Mouse (Mus musculus): ENCODE results near the gene Impg2. TPM values are rescaled to one million over a fixed set of nuclear protein-coding genes. Genes with fewer than 3 reads are reported as not detected.

Impg2 gene
- polyA plus RNA-seq, 1 experiment from 2014 or later = 0.14 TPM

DNA sequence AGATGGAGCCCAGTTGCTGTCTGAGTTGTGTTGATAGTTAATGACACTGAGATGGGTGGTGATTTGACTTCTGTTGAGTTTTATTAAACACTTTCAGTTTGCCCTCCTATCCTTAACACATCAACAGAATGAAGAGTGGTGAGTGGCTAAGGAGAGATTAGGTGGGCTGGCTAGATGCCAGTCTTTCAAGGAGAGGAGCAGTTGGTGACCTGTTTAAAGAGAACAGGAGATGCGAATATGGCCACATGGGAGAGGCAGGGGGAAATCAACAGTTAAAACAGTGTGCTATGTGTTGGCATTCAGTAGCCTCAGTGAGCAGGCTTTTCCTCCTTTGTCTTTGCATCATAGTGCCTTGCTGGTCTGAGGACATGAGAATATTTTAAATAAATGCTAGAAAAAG lies 69.8 kb downstream of the Impg2 start:
- ATAC-seq (ENCODE audit: insufficient read depth) = no peak
- Histone ChIP-seq H3K4me1 (replicated peaks) (no peaks in the 10 kb centered on the region), H3K9ac (no peak overlapping the region), H3K36me3 (replicated peaks) (no peaks in the 10 kb centered on the region), H3K27ac (replicated peaks) (no peak overlapping the region), H3K9me3 (replicated peaks) (no peaks in the 10 kb centered on the region), H3K4me3 (replicated peaks) (no peak overlapping the region), H3K27me3 (no peaks in the 10 kb centered on the region), H3K4me2 (no peak overlapping the region)
- 59% methylated on average over 1 of the region's 1 CpGs for WGBS (ENCODE audit: insufficient replicate concordance)

DNA sequence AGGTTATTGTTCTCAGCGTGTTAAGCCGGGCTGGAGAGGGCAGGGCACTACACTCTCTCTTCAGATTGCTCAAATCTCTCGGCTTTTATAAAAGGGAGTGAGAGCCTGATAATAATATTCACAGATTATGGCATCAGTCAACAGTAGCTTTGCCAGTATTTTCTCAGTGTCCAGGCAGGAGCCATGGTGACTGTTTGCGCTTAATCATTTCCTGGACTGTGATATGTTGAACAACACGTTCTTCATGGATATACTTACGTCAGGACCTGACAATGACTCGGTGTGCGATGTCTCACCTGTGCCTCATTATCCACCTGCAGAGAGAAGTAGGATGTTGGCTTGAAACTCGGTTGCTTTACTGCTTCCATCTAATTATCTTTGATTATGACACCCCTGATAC lies 74.9 kb downstream of the Impg2 start:
- H3K4me1 ChIP-seq (replicated peaks) = no peaks in the 10 kb centered on the region
- no peaks in the 10 kb centered on the region for H3K36me3 ChIP-seq (replicated peaks)
- H3K9me3 ChIP-seq (replicated peaks) = no peaks in the 10 kb centered on the region
- H3K27me3 ChIP-seq = no peaks in the 10 kb centered on the region
- no peak overlapping the region for H3K9ac ChIP-seq
- H3K27ac ChIP-seq (replicated peaks) = no peak overlapping the region
- no peak overlapping the region for H3K4me2 ChIP-seq
- H3K4me3 ChIP-seq (replicated peaks) = no peak overlapping the region
- 60% methylated on average over 9 of the region's 9 CpGs for WGBS (ENCODE audit: insufficient replicate concordance)
- no peak for ATAC-seq (ENCODE audit: insufficient read depth)

DNA sequence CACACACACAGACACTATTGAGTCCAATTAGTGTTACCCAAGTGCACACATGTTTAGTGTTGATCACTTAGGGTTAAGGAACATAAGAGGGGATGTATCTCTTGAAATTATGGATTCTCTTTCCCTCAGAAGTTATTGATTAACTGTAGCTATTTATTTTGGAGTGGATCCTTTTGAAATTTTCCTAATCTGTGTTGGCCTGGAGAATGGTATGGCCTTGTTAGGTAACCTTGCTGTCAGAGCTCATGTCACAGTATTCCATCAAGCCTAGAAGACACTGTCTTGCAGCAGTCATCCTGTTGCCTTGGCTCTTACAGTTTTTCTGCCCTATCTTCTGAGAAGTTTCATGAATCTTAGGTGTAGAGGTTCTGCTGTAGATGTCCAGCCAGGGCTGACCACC lies 75.6 kb downstream of the Impg2 start:
- Histone ChIP-seq H3K27me3 (no peaks in the 10 kb centered on the region), H3K4me3 (replicated peaks) (no peak overlapping the region), H3K9ac (no peak overlapping the region), H3K27ac (replicated peaks) (no peak overlapping the region), H3K36me3 (replicated peaks) (no peaks in the 10 kb centered on the region), H3K4me1 (replicated peaks) (no peaks in the 10 kb centered on the region), H3K4me2 (no peak overlapping the region), H3K9me3 (replicated peaks) (no peaks in the 10 kb centered on the region)
- no peak for ATAC-seq (ENCODE audit: insufficient read depth)

DNA sequence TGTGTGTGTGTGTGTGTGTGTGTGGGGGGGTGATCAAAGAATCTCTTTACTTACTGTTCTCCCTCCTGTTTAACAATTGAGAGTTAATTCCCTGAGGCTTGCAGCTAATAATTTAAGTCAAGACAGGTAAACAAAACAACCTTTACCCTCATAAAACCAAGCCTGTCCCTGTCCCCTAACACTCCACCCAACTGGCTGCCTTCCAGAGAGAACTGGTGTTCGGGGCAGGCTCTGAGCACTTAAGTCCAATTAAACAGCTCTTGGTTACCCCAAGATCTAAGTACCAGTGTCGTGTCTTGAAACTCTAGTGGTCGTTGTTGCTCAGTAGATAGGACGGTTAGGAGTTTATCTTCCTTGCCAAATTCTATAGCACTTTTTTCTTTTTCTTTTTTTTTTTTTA lies 77.2 kb downstream of the Impg2 start:
- WGBS (ENCODE audit: insufficient replicate concordance) = 47% methylated on average over 4 of the region's 4 CpGs
- H3K27me3 ChIP-seq = no peaks in the 10 kb centered on the region
- no peak overlapping the region for H3K27ac ChIP-seq (replicated peaks)
- H3K4me2 ChIP-seq = no peak overlapping the region
- ATAC-seq (ENCODE audit: insufficient read depth) = no peak
- no peaks in the 10 kb centered on the region for H3K4me1 ChIP-seq (replicated peaks)
- no peaks in the 10 kb centered on the region for H3K9me3 ChIP-seq (replicated peaks)
- no peak overlapping the region for H3K4me3 ChIP-seq (replicated peaks)
- no peak overlapping the region for H3K9ac ChIP-seq
- no peaks in the 10 kb centered on the region for H3K36me3 ChIP-seq (replicated peaks)

DNA sequence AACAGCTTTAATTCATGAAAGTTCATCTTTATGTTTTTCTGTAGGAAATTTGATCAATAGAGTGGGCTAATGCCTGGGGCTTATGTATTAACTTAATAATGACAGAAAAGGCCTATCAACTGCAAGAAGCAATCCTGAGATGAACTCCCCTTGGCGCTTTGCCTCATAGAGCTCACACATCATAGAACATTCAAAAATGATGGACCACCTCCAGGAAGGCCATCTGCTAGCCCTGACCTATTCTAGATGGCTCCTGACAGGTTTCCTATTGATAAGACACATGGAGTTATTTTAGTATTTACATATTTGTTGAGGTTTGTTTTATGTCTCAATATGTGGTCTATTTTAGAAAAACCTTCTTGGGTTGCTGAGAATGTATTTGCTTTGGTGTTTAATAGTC lies 79.2 kb downstream of the Impg2 start:
- no peaks in the 10 kb centered on the region for H3K9me3 ChIP-seq (replicated peaks)
- H3K4me3 ChIP-seq (replicated peaks) = no peak overlapping the region
- 59% methylated on average over 1 of the region's 1 CpGs for WGBS (ENCODE audit: insufficient replicate concordance)
- ATAC-seq (ENCODE audit: insufficient read depth) = no peak
- no peaks in the 10 kb centered on the region for H3K27me3 ChIP-seq
- no peak overlapping the region for H3K9ac ChIP-seq
- H3K36me3 ChIP-seq (replicated peaks) = no peaks in the 10 kb centered on the region
- no peak overlapping the region for H3K27ac ChIP-seq (replicated peaks)
- no peak overlapping the region for H3K4me2 ChIP-seq
- H3K4me1 ChIP-seq (replicated peaks) = no peaks in the 10 kb centered on the region

DNA sequence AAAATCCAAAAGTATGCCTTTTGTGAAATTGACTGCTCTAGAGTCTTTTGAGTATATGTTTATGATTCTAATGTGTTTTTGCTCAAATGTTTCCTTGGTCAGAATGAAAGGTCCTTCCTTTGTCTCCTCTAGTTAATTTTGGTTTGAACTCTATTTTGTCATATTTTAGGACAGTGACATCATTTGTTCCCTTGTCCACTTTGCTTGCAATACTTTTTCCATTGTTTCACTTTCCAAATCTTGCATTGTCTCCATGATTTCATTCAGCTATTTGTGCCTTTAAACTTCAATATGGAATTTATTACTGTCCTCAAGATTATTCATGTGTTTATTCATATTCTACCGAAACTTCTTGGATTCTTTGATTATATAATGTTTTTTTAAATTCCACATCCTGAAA lies 79.8 kb downstream of the Impg2 start:
- no peaks in the 10 kb centered on the region for H3K27me3 ChIP-seq
- H3K9ac ChIP-seq = no peak overlapping the region
- WGBS (ENCODE audit: insufficient replicate concordance) = 53% methylated on average over 1 of the region's 1 CpGs
- H3K4me3 ChIP-seq (replicated peaks) = no peak overlapping the region
- H3K27ac ChIP-seq (replicated peaks) = no peak overlapping the region
- H3K4me1 ChIP-seq (replicated peaks) = no peaks in the 10 kb centered on the region
- H3K4me2 ChIP-seq = no peak overlapping the region
- no peaks in the 10 kb centered on the region for H3K36me3 ChIP-seq (replicated peaks)
- no peaks in the 10 kb centered on the region for H3K9me3 ChIP-seq (replicated peaks)
- ATAC-seq (ENCODE audit: insufficient read depth) = no peak

DNA sequence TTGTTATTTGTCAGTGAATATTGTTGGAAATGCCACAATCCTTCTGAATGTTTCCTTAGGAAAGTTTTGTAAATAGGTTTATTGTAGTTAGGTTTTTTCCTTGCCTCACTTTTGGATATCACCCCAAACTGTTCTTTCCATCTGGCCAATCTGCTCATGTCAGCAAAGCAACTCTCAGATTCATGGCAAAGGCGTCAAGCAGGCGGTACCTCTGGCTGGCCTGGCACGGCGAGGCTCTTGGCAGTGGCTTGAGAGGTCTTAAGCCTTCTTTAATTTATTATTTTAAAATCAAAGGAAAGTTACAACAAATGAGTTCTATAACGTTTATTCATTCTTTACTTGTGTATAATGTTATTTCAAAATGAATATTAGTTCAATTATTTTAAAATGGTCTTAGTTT lies 82.0 kb downstream of the Impg2 start:
- H3K9ac ChIP-seq = no peak overlapping the region
- no peaks in the 10 kb centered on the region for H3K27me3 ChIP-seq
- H3K9me3 ChIP-seq (replicated peaks) = no peaks in the 10 kb centered on the region
- H3K27ac ChIP-seq (replicated peaks) = no peak overlapping the region
- no peaks in the 10 kb centered on the region for H3K36me3 ChIP-seq (replicated peaks)
- no peak for ATAC-seq (ENCODE audit: insufficient read depth)
- WGBS (ENCODE audit: insufficient replicate concordance) = 61% methylated on average over 5 of the region's 5 CpGs
- no peak overlapping the region for H3K4me3 ChIP-seq (replicated peaks)
- no peak overlapping the region for H3K4me2 ChIP-seq
- no peaks in the 10 kb centered on the region for H3K4me1 ChIP-seq (replicated peaks)

DNA sequence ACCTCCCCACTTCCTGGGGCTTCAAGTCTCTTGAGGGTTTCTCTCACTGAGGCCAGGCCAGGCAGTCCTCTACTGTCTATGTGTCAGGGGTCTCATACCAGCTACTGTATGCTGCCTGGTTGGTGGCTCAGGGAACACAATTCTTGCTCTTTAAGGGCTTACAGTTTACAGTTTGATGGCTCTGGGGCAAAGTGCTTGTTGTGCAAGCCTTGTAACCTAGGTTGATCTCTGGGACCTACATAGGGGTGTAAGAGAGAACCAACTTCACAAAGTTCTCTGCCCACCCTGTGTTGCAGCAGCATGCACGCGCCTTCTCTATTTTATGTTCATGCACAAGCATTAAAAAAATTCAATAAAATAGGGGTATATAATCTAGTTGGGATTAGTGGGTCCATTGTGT lies 82.9 kb downstream of the Impg2 start:
- H3K36me3 ChIP-seq (replicated peaks) = no peaks in the 10 kb centered on the region
- H3K4me3 ChIP-seq (replicated peaks) = no peak overlapping the region
- ATAC-seq (ENCODE audit: insufficient read depth) = 0 out of 2 replicates have a peak, but pooled peaks have one; percentile 22
- H3K27ac ChIP-seq (replicated peaks) = no peak overlapping the region
- H3K4me2 ChIP-seq = no peak overlapping the region
- H3K27me3 ChIP-seq = no peaks in the 10 kb centered on the region
- H3K9ac ChIP-seq = no peak overlapping the region
- 79% methylated on average over 2 of the region's 2 CpGs for WGBS (ENCODE audit: insufficient replicate concordance)
- no peaks in the 10 kb centered on the region for H3K4me1 ChIP-seq (replicated peaks)
- H3K9me3 ChIP-seq (replicated peaks) = no peaks in the 10 kb centered on the region

DNA sequence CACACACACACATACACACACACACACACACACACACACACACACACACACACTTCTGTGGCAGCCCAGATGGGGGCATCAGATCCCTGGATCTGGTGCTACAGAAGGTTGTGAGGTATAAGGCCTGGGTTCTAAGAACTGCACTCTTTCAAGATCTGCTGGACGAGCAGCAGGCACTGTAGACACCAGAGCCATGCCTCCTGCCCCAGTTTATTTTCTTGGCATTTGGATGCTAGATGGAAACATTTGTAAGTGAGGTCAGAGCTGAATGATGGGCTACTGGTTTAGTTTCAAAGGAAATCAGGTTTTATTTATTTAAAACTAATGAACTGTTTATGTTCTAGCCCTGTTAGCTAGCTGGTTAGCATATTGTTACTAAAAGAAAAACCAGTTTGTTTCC lies 90.8 kb downstream of the Impg2 start:
- no peaks in the 10 kb centered on the region for H3K27me3 ChIP-seq
- H3K4me3 ChIP-seq (replicated peaks) = no peak overlapping the region
- no peak overlapping the region for H3K4me2 ChIP-seq
- no peaks in the 10 kb centered on the region for H3K9me3 ChIP-seq (replicated peaks)
- no peaks in the 10 kb centered on the region for H3K4me1 ChIP-seq (replicated peaks)
- H3K27ac ChIP-seq (replicated peaks) = no peak overlapping the region
- no peaks in the 10 kb centered on the region for H3K36me3 ChIP-seq (replicated peaks)
- no peak for ATAC-seq (ENCODE audit: insufficient read depth)
- H3K9ac ChIP-seq = no peak overlapping the region
- 52% methylated on average over 1 of the region's 1 CpGs for WGBS (ENCODE audit: insufficient replicate concordance)

DNA sequence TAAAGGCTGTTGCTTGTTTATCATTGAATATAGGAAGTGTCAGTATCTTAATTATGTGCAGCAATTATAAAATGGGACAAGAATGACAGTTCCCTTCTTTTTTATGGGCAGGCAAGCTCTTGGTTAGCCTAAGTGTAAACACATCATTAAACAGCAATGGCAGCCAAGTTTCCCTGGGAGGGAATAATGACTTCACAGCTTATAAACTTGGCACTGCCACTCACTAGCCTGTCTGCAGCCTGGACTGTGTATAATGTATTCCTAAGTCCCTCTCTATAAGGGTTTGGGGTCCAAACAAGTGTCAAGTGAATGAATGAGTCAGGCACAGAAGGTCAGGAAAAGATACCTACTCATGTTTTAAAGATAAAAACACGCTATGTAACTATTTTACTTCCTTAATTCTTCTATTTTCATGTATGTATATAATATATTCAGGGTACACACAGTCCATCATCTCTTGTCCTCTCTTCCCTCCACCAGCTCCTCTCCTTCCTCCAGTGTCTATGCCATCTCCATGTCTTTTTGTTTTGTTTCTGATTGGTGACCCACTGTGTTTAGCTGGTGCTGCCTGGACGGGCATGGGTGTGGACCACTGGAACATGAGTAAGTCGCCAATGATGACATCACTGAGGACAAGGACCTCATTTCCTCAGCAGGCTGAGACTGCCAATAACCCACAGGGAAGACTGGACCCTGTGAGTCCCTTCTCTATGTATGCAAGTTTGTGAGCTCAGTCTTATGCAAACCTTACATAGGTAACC lies 92.0 kb downstream of the Impg2 start:
- H3K9ac ChIP-seq = no peak overlapping the region
- H3K4me2 ChIP-seq = no peak overlapping the region
- 43% methylated on average over 3 of the region's 3 CpGs for WGBS (ENCODE audit: insufficient replicate concordance)
- H3K4me1 ChIP-seq (replicated peaks) = no peaks in the 10 kb centered on the region
- no peaks in the 10 kb centered on the region for H3K27me3 ChIP-seq
- H3K4me3 ChIP-seq (replicated peaks) = no peak overlapping the region
- H3K9me3 ChIP-seq (replicated peaks) = no peaks in the 10 kb centered on the region
- ATAC-seq (ENCODE audit: insufficient read depth) = no peak
- H3K27ac ChIP-seq (replicated peaks) = no peak overlapping the region
- H3K36me3 ChIP-seq (replicated peaks) = no peaks in the 10 kb centered on the region

DNA sequence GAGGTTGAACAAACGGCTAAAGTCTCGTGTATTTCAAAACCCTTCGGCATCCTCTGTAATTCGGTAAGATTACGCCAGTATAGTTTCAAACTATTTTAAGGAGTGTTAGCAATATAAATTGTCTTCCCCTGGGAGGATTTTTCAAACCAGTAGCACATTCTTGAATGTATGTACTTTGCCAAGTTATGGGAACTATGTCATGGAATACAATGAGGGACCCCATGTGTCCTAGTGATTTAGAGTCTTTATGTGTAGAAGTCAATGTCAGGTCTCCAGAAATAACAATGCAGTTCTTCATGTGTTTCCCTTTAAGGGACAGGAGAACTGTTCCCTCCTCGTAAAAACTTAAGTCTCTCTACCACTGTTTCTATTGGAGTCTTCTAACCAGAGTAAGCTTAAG lies 94.1 kb downstream of the Impg2 start:
- Histone ChIP-seq H3K27ac (replicated peaks) (no peak overlapping the region), H3K4me1 (replicated peaks) (no peaks in the 10 kb centered on the region), H3K4me3 (replicated peaks) (no peak overlapping the region), H3K27me3 (no peaks in the 10 kb centered on the region), H3K36me3 (replicated peaks) (no peaks in the 10 kb centered on the region), H3K4me2 (no peak overlapping the region), H3K9ac (no peak overlapping the region), H3K9me3 (replicated peaks) (no peaks in the 10 kb centered on the region)
- ATAC-seq (ENCODE audit: insufficient read depth) = no peak
- WGBS (ENCODE audit: insufficient replicate concordance) = 65% methylated on average over 6 of the region's 6 CpGs

DNA sequence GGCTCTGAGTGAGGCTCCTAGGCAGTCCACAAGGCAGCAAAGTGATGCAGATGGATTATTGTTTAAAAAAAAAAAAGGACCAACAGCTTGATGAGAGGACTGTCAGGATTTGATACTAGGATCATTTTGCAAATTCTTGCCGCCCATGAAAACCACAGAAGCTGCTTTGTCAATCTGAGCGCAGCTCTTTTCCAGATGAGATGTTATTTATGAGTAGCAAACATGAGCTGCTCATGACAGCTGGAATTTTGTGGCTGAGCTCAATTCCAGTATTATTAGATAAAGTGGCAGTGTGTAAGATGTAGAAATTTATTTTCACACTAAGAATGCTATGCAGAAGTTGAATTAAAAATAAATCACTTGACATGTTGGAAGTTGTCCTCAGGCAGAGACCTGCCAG lies 94.7 kb downstream of the Impg2 start:
- Histone ChIP-seq H3K27ac (replicated peaks) (no peak overlapping the region), H3K9ac (no peak overlapping the region), H3K4me1 (replicated peaks) (no peaks in the 10 kb centered on the region), H3K4me2 (no peak overlapping the region), H3K36me3 (replicated peaks) (no peaks in the 10 kb centered on the region), H3K4me3 (replicated peaks) (no peak overlapping the region), H3K9me3 (replicated peaks) (no peaks in the 10 kb centered on the region), H3K27me3 (no peaks in the 10 kb centered on the region)
- no peak for ATAC-seq (ENCODE audit: insufficient read depth)
- 59% methylated on average over 2 of the region's 2 CpGs for WGBS (ENCODE audit: insufficient replicate concordance)

Measured in liver, embryonic 15.5 days (tissue).